Mouse (Mus musculus): Measurements from ENCODE around the gene Prom2.

DNA sequence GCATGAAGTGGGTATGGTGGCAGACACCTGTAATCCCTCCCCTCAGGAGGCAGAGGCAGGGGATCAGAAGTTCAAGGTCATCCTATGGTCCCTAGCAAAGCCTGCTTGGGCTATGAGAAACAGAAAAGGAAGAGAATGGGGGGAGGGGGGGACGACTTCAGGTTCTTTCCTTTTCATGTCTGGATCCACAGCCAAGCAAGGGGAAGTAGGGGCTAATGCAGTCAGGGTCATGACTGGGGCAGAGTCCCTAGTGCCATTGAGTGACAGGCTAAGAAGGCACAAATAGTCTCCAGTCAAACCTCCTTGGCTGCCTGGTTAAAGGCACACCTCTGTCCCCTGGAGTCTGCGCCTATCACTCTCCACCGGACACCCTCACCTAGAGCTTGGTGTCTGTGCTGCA is 22.4 kb downstream of the Prom2 start:
- no peak for TF ChIP-seq POLR2A (IDR thresholded peaks at IDR 0.05; ENCODE audit: control insufficient read depth, low read depth, low read length)
- no peak for TF ChIP-seq CTCF (IDR thresholded peaks at IDR 0.05; ENCODE audit: control insufficient read depth, insufficient read depth, insufficient replicate concordance, low read depth, low read length)

Data from testis, adult 2 months (tissue).